Mouse (Mus musculus) testis, postnatal 10 days (tissue): ENCODE measurements around the gene Bmpr1a.
"Not testable (repeated sequence)": the region's sequence is repeated elsewhere in the genome, so short reads cannot be mapped to it uniquely, and the experiment has no call there.

ENCODE experiments used
- DNase-seq: peaks from one replicate; pipeline ENCODE4 v3.0.0; 2021; ENCODE audit warnings: low spot score

Bmpr1a gene

DNA sequence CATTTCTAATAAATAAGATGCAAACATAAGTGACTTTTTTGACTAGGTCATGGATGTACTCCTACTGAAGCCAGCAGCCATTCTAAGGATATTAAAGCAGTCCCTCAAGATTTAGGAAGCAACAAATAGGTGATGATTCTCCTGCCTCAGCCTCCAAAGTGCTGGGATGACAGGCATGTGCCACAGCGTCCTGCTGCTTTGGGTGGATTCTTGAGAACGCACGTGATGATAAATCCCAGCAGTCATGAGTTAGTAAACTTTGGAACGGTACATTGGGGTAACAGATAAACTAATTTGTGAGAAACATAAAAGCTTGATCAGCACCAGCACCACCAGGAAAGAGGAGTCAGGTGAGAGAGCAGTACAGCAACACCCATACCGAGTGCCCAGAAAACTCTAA lies 52.7 kb downstream of the Bmpr1a start:
- no peak for DNase-seq

DNA sequence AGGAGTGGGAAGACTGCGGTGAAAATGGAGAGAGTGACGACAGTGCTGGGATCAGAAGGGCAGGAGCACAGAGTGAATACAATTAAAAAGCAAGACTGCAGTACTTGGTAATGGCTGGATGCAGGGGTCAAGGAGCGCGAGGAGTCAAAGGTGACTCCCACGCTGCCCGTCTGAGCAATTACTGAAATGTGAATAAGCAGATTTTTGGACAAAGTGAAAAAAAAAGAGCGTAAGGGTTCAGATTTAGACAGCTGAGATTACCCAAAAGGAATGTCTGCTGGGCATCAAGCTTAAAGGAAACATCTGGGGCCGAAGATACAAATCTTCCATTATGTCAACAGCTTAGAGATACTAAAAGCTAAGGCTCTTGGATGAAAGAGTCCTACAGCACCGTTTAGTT lies 53.3 kb downstream of the Bmpr1a start:
- no peak for DNase-seq

DNA sequence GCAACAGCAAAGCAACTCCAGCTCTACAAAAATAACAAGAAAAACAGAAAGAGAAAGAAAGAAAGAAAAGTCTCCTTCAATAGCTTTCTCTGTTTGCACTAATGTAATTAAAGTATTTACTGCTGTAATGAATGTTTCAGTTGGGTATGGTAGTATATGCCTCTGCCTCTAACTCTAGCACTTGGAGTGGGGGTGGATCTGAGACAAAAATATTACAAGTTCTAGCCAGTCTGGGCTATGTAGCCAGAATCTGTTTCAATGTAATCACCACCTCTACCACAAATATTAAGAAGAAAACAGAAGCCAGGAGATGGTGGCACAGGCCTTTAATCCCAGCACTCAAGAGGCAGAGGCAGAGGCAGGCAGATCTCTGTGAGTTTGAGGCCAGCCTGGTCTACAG lies 54.7 kb downstream of the Bmpr1a start:
- no peak for DNase-seq

DNA sequence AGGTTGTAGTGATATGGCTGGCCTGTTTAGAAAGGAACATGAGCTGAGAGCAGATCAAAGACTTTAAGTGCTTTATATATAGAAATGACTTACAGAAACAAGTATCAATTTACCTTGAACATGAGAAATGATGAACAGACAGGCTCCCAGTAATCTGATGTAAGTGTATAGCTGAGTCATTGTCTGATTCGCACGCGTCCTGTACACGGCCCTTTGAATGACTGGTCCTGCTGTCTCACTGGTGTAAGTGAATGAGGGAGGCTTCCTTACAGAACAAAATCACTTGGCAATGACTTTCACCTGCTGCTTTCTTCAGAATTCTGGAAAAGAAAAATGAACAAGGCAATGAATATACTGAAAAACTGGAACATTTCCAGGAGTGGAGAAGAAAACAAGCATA lies 55.5 kb downstream of the Bmpr1a start:
- no peak for DNase-seq

DNA sequence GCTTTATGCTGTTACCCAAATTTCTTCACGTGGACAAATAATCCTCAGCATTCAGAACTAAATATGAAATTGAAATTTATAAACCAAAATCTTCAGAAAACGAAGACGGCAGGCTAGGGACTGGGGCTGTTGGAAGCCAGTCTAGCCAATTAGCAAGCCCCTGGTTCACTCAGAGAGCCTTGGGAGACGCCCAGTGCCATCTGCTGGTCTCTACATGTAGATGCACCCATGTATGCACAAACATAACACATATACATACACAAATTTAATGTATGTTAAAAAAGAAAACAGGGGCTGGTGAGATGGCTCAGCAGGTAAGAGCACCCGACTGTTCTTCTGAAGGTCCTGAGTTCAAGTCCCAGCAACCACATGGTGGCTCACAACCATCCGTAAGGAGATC lies 56.5 kb downstream of the Bmpr1a start:
- DNase-seq = no peak

DNA sequence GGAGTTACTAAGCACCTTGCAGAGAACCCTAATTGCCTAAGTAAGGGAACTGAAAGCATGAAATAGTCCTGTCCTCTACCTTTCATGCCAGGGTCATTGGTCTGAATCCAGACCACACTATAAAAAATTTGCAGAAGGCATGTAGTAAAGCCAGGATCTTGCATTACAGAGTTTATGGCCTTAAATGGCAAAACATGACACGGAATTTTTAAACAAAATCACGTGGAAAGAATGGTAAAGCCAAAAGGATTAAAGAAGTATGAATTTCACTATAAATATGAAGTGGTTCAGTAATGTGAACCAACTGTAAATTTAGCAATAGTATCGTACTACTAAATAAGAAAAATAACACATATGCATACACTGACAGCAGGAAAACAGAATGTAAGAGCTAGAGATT lies 57.8 kb downstream of the Bmpr1a start:
- no peak for DNase-seq

DNA sequence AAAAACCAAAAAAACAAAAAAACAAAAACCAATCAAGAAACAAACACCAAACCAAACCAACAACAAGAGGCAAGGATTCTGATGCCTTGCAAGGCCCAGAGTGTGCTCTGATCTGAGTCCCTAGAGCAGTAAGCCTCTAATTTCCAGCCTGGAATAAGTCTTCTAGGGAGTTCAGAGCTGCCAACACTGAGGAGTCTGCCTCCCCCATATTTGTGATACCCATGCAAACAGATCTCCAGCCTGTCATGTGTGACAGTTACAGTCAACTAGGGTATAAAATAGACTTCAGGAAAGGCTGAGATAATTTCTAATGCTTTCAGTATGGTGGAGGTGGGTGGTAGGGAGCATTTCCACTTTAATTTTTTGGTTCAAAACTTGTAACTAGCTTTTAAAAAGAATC lies 58.2 kb downstream of the Bmpr1a start:
- no peak for DNase-seq

DNA sequence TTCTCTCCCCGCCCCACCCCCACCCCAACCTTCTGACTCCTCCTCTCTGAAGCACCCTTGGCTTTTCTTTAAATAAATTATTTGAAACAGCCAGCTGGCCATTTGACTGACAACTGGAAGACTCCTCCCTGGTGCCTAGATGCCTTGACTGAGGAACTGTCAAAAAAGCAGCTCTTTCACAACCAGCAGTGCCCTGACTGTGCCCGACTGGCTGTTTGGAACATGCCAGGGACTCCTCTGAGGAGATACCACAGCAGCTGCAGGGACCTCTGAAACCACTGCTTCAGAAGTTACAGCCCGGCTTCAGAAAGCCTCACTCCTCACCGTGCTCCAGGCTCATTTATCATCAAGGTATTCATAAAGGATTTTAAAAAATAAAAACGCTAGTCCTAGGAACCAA lies 58.8 kb downstream of the Bmpr1a start:
- no peak for DNase-seq

DNA sequence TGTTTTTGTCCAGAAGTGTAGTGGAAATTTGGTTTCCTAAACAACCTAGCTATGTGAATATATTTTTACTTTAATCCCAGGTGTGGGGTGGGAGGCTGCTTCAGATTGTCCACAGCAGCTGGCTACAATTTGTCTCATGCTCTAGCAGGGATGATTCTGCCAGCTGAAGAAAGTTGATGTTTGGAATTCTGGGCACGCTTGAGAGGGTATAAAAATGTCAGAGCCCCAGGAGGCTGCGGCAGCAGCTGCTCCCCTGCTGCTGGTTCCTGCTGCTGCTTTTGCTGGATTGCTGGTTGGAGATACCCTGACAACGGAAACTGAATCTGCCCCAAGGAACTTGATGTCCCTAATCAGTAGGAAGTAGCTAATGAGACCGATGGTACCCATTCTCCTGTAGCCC lies 60.6 kb downstream of the Bmpr1a start:
- no peak for DNase-seq

DNA sequence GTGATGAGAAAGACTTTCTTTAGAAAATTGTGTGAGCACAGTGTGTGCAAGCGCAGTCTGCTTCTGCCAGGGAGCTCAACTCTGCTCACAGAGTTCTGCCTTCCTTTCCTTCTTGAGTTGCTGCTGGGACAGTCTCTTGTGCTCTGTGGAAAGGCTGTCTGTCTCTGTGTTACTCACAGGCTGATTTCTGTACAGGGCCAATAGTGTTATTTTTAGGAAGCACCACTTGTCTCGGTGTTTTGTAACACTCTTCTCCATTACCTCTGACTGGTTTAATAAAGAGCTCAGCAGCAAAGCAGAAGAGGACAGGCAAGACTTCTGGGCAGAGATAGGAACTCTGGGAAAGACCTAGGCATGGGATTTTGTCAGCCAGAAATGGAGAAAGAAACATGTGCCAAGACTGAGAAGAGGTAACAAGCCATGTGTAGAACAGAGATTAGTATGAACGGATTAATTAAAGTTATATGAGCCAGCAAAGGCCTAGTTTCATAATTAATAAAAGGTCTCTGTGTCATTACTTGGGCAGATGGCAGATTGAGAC lies 62.5 kb downstream of the Bmpr1a start:
- DNase-seq = no peak

DNA sequence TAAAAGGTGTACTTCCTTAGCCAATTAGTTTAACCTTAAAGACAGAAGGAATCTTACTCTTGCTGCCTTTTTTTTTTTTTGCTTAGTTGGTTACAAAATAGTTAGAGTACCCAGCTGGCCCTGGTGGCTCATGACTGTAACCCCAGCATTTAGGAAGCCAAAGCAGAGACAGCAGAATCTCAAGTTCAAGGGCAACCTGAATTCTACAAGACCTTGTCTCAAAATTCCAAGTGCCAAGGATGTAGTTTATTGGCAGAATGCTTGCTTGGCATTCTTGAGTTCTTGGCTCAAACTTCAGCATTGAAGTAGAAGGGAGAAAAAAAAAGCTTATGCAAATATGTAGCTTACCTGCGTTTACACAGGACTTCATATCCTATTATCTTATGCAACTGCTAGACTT lies 74.1 kb downstream of the Bmpr1a start:
- no peak for DNase-seq

DNA sequence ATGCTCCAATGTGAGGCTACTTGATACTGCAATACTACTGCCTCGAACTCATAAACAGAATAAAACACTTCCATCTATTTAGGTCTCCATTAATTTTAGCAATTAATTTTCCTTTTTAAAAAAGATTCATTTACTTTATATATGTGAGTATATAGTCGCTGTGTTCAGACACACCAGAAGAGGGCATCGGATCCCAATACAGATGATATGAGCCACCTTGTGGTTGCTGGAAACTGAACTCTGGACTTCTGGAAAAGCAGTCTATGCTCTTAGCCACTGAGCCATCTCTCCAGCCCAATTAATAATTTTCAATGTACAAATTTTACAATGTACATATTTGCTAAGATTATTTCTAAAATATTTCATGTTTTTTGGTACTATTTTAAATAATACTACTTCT lies 74.9 kb downstream of the Bmpr1a start:
- DNase-seq = no peak

DNA sequence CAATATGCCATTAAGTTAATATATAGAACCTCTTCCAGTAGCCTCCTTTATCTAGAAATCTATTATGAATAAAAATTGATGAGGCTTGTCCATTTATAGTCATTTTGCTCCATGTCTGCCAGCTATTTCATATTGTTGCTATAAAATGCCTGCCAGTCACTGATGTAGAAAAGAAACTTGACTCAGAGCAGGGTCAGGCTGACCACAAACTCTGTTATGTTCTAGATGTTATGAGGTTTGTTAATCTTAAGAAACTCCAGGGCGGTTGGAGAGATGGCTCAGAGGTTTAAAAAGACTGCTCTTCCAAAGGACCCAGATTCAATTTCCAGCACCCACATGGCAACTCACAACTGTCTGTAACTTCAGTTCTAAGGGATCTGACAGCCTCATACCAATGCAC lies 82.1 kb downstream of the Bmpr1a start:
- no peak for DNase-seq

DNA sequence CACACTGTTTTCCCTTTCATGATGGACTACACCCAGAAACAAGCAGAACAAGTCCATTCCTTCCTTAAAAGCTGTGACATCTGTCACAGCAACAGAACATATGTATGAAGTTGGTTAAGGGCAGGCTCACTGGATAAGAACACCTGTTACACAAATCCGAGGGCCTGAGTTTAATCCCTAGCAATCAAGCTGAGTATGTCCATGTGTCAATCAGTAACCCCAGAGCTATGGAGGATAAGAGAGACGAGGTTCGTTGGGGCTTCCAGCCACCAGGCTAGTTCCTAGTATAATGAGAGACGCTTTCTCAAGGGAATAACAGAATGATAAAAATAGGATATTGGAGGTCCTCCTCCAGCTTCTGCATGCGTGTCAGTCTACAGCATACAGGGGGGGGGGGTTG lies 85.6 kb downstream of the Bmpr1a start:
- DNase-seq = no peak

DNA sequence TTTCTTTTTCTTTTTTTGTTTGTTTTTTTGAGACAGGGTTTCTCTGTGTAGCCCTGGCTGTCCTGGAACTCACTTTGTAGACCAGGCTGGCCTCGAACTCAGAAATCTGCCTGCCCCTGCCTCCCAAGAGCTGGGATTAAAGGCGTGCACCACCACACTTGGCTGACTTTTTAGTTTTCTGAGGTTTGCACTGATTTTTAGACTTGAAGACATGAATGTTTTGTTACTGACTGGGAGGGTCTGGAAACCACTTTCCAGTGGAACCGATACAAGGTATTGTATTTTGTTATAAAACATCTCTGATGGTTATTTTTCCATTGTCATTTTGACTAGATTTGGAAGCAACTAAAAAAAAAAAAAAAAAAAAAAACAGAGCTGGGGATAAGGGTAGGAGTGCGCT lies 86.2 kb downstream of the Bmpr1a start:
- not testable (repeated sequence) for DNase-seq

DNA sequence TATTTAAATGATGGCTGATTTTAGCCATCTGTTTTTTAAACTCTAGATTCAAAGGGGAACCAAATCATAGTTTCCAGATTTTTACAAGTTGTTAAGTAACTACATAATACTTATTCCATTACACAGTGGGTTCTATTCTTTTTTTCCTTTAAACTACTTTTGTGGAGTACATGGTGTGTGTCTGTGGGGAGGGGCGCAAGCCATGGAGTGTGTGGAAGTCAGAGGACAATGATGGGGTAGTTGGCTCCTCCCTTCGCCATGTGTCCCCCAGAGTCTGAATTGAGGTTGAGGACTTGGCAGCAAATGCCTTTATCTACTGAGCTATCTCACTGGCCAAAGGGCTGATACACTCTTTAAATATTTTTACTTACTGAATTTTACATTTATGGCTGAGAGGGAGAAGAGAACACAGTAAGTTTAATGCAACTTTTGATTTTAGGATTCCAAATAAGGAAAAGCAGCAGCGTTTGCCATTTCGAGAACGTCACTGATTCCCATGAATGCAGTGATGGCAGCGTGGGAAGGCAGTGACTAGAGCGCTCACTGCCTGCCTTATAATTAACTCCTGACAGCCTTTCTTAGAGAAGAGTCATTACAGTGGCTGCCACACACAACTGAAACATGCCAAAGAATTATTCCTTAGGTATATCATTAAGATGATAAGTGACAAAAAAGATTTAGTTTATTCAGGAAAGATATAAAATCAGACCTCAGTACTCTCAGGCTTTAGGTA lies 90.8 kb downstream of the Bmpr1a start:
- peak; percentile 12 for DNase-seq

DNA sequence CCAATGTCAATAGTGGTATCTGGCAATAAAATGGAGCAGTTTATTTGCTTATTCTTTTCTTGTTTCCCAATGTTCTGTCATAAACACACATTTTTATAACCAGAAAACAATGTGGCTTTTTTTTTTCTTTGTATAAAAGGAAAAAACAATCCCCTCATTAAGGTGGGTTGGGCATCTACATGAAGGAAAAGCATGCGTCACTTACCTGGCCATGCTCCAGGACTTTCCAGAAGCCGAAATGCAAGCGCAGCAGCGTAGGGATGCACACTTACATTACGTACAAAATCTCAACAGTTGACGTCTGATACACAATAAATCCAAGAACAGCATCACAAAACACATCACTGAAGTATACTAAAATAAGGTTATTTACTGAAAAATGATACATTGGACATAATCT lies 92.4 kb downstream of the Bmpr1a start:
- DNase-seq = peak; percentile 32

DNA sequence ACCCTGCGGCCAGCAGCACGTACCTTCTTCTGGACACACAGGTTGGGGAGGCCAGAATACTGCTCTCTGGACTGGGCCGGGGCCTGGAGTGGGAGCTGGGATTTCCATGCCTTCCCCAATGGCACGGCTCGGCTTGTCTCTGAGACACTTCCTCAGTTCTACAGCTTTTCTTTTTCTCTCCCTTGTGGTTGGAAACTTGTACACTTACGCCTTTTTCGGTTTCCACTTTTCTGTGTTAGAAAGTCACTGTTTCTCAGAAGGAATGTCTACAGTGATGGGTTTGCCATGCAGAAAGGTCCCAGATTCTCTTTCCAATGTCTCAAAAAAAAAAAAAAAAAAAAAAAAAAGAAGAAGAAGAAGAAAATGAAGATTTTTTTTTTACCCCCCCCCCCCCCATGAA lies 99.7 kb downstream of the Bmpr1a start:
- no peak for DNase-seq

DNA sequence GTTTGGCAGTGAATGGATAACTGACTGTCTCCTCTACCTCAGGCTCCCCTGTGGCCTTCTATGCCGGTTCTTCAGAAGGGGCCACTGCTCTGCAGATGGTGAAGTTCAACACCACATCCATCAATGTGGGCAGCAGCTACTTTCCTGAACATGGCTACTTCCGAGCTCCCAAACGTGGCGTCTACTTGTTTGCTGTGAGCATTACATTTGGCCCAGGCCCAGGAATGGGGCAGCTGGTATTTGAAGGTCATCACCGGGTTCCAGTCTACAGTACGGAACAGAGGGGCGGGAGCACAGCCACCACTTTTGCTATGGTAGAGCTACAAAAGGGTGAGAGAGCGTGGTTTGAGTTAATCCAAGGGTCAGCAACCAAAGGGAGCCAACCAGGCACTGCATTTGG lies 100.3 kb downstream of the Bmpr1a start:
- DNase-seq = peak; percentile 50

DNA sequence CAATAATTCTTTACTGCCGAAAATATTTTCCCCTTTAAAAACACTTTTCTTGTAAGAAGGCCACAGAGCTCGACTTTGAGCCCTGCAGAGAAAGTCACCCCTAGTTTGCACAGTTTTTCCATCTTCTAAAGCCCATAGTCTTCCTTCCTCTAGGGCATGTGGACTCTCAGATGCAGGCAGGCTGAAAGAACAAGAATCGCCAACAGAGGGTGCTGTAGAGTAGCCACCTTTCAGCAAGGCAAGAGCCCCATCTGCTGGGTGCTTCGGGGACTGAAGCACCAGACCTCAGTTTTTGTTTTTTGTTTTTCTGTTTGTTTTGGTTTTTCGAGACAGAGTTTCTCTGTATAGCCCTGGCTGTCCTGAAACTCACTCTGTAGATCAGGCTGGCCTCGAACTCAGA lies 102.0 kb downstream of the Bmpr1a start:
- DNase-seq = peak; percentile 88

DNA sequence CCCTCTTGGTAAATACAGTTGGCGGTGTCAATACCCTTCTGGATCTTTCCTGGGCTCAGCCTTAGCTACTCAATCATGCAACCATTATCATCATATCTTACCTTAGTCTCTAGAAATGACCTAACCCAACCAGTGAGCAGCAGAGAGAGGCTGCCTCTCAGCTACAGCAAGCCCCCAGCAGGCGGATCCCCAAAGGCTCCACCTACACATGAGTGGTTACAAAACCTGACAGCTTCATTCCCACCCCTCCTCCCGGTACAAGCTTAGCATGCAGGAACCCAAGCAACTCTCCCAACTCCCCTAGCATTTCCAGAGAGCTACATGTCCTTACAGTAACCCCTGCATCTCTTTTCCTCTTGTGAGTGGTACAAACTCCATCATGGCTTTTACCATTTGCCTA lies 103.1 kb downstream of the Bmpr1a start:
- DNase-seq = no peak

DNA sequence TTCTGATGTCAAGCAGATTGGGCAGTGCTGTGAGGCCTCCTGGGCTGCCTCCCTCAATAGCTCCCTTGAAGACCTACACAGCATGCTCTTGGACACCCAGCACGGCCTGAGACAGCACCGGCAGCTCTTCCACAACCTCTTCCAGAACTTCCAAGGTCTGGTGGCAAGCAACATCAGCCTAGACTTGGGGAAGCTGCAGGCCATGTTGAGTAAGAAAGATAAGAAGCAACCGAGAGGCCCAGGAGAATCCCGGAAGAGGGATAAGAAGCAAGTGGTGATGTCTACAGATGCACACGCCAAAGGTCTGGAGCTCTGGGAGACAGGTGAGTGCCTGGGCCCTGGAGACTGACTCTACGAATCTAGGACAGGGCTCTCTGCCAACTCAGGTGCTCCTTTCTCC lies 103.8 kb downstream of the Bmpr1a start:
- no peak for DNase-seq

DNA sequence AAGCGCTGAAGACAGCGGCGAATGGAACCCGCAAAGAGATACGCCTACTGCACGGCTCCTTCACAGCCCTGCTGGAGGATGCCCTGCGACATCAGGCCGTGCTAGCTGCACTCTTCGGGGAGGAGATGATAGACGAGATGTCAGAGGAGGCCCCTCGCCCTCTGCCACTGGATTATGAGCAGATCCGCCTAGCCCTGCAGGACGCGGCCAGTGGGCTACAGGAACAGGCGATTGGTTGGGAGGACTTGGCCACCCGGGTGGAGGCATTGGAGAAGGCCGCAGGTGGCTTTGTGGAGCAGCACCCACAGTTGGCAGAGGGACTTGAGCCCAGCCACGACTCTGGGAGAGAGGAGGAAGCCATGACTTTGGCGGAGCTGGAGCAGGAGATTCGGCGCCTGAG lies 104.2 kb downstream of the Bmpr1a start:
- no peak for DNase-seq

DNA sequence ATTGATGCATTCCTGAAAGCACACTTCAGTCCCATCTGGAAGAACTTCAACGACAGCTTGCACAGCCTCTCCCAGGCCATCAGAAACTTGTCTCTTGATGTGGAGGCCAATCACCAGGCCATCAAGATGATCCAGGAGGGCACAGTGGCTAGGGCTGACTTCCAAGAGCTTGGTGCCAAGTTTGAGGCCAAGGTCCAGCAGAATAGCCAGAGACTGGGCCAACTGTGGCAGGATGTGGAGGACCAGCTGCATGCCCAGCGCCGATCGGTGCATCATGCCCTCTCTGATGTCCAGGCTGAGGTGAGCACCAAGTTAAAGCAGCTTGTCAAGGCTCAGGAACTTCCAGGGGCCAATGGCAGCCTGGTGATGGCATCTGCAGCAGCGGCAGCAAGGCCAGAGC lies 105.3 kb downstream of the Bmpr1a start:
- no peak for DNase-seq
